In the genomic region with DNA sequence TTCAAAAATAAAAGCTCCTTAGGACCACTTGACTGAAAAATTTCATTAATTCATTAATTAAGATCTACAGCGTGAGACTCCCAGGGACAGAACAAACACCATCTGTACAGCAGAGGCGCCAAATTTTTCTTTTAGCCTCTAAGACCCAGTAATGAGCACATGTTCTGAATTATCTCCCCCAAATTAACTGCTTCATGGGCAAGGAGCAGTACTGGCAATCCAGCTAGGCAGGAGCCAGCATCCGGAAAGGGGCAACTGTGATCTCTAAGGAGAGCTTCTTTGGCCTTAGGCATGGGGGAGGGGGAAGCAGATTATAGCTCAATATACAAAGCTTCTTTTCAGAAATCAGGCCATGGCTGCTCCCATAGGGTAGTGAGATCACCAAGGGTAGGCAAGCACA, we compare ENCODE assay signal across 14 mouse cellular contexts.
DNase-seq lines count a peak whose midpoint lies in the region; ATAC-seq and TF ChIP-seq lines count a peak whose summit lies in the region.
"Had no signal": no experiment of that assay in that cellular context is flagged by ENCODE, and none has a peak within 500 bp of the region (broad histone marks: within the 10 kb centered on the region; RNA-seq: fewer than 3 reads in every experiment).

No protein-coding gene starts in this region.

- H3K9me3 ChIP-seq in hindbrain, embryonic 10.5 days: no peaks in the 10 kb centered on the region
- H3K9me3 ChIP-seq in hindbrain, embryonic 12.5 days (replicated peaks): no peaks in the 10 kb centered on the region
- H3K9me3 ChIP-seq in embryonic facial prominence, embryonic 10.5 days: no peaks in the 10 kb centered on the region
- H3K9me3 ChIP-seq in hindbrain, postnatal 0 days (ENCODE audit: low read length): no peaks in the 10 kb centered on the region
- H3K9me3 ChIP-seq in midbrain, embryonic 15.5 days: no peaks in the 10 kb centered on the region
- H3K9me3 ChIP-seq in heart, embryonic 10.5 days: no peaks in the 10 kb centered on the region

- H3K27ac ChIP-seq in hindbrain, embryonic 10.5 days: no peak overlapping the region
- no peak overlapping the region for H3K27ac ChIP-seq in hindbrain, embryonic 12.5 days
- peak overlapping the region; percentile 55; the same call in 1 of the 2 replicates for H3K27ac ChIP-seq in embryonic facial prominence, embryonic 10.5 days (replicated peaks)
- H3K27ac ChIP-seq in hindbrain, postnatal 0 days: no peak overlapping the region
- H3K27ac ChIP-seq in midbrain, embryonic 15.5 days: no peak overlapping the region
- H3K27ac ChIP-seq in heart, embryonic 10.5 days: no peak overlapping the region
- H3K27ac ChIP-seq: liver, embryonic 13.5 days had no signal

- peaks cover 24% of the 10 kb centered on the region for H3K4me1 ChIP-seq in hindbrain, embryonic 10.5 days (replicated peaks)
- peaks cover 10% of the 10 kb centered on the region for H3K4me1 ChIP-seq in hindbrain, embryonic 12.5 days
- peaks cover 24% of the 10 kb centered on the region for H3K4me1 ChIP-seq in embryonic facial prominence, embryonic 10.5 days
- peaks cover 9% of the 10 kb centered on the region for H3K4me1 ChIP-seq in hindbrain, postnatal 0 days (ENCODE audit: insufficient read depth, low read length)
- H3K4me1 ChIP-seq in midbrain, embryonic 15.5 days: peaks cover 24% of the 10 kb centered on the region
- no peaks in the 10 kb centered on the region for H3K4me1 ChIP-seq in heart, embryonic 10.5 days
- H3K4me1 ChIP-seq: liver, embryonic 13.5 days; megakaryocyte, embryonic 14.5 days had no signal

- no peak overlapping the region for H3K4me2 ChIP-seq in hindbrain, embryonic 12.5 days (replicated peaks)
- H3K4me2 ChIP-seq in hindbrain, postnatal 0 days (ENCODE audit: low read depth, low read length): no peak overlapping the region
- H3K4me2 ChIP-seq in midbrain, embryonic 15.5 days: no peak overlapping the region
- H3K4me2 ChIP-seq: liver, embryonic 13.5 days had no signal

- no peak for TF ChIP-seq CTCF in hindbrain, postnatal 0 days (IDR thresholded peaks at IDR 0.05; ENCODE audit: low read depth)

- DNase-seq in hindbrain, embryonic 10.5 days (ENCODE audit: low spot score): peak; percentile 37
- peak; percentile 69 for DNase-seq in embryonic facial prominence, embryonic 10.5 days (ENCODE audit: low spot score)
- peak; percentile 78 for DNase-seq in hindbrain, postnatal 0 days (ENCODE audit: low spot score)
- DNase-seq in gastrocnemius, postnatal 36 days: no peak
- DNase-seq in heart, embryonic 10.5 days (ENCODE audit: low spot score): no peak
- no peak for DNase-seq in frontal cortex, adult 2 months (ENCODE audit: extremely low spot score in 1 of 2, low spot score in 1 of 2)
- DNase-seq: B cell, adult 2 months; gastrocnemius, postnatal 25 days; heart, postnatal 36 days; kidney, postnatal 10 days; liver, embryonic 13.5 days had no signal

- 44% methylated on average over 3 of the region's 3 CpGs for WGBS in hindbrain, embryonic 10.5 days
- WGBS in hindbrain, embryonic 12.5 days: 28% methylated on average over 3 of the region's 3 CpGs
- WGBS in embryonic facial prominence, embryonic 10.5 days: 30% methylated on average over 3 of the region's 3 CpGs
- WGBS in hindbrain, postnatal 0 days: 16% methylated on average over 3 of the region's 3 CpGs
- WGBS in midbrain, embryonic 15.5 days: 11% methylated on average over 3 of the region's 3 CpGs
- 63% methylated on average over 3 of the region's 3 CpGs for WGBS in heart, embryonic 10.5 days

- H3K9ac ChIP-seq in hindbrain, embryonic 12.5 days: no peak overlapping the region
- H3K9ac ChIP-seq in hindbrain, postnatal 0 days (replicated peaks; ENCODE audit: low read length): no peak overlapping the region
- no peak overlapping the region for H3K9ac ChIP-seq in midbrain, embryonic 15.5 days
- H3K9ac ChIP-seq: liver, embryonic 13.5 days had no signal

- ATAC-seq in hindbrain, embryonic 12.5 days (ENCODE audit: low FRiP score): no peak
- ATAC-seq in hindbrain, postnatal 0 days: peak; percentile 63
- ATAC-seq in midbrain, embryonic 15.5 days (replicated peaks): peak; percentile 17; the same call in 1 of the 2 replicates

- no peak overlapping the region for H3K4me3 ChIP-seq in hindbrain, embryonic 10.5 days
- H3K4me3 ChIP-seq in hindbrain, embryonic 12.5 days: no peak overlapping the region
- H3K4me3 ChIP-seq in embryonic facial prominence, embryonic 10.5 days: no peak overlapping the region
- H3K4me3 ChIP-seq in hindbrain, postnatal 0 days (ENCODE audit: low read length): no peak overlapping the region
- H3K4me3 ChIP-seq in midbrain, embryonic 15.5 days: no peak overlapping the region
- H3K4me3 ChIP-seq in heart, embryonic 10.5 days: no peak overlapping the region
- H3K4me3 ChIP-seq: liver, embryonic 13.5 days; megakaryocyte, embryonic 14.5 days had no signal

- H3K27me3 ChIP-seq in hindbrain, embryonic 10.5 days (ENCODE audit: insufficient read depth, poor library complexity, severe bottlenecking): no peaks in the 10 kb centered on the region
- no peaks in the 10 kb centered on the region for H3K27me3 ChIP-seq in hindbrain, embryonic 12.5 days
- no peaks in the 10 kb centered on the region for H3K27me3 ChIP-seq in embryonic facial prominence, embryonic 10.5 days (replicated peaks; ENCODE audit: low read depth, poor library complexity, severe bottlenecking)
- H3K27me3 ChIP-seq in hindbrain, postnatal 0 days (ENCODE audit: insufficient read depth, low read length): no peaks in the 10 kb centered on the region
- H3K27me3 ChIP-seq in midbrain, embryonic 15.5 days (replicated peaks): no peaks in the 10 kb centered on the region
- no peaks in the 10 kb centered on the region for H3K27me3 ChIP-seq in heart, embryonic 10.5 days (ENCODE audit: insufficient read depth, poor library complexity, severe bottlenecking)
- H3K27me3 ChIP-seq: liver, embryonic 13.5 days; megakaryocyte, embryonic 14.5 days had no signal

- intact Hi-C loops in gastrocnemius, postnatal 36 days (cut with DNase I): loop anchor here (5.0 kb wide), 1 partner anchor 241 kb away; no protein-coding TSS in a partner anchor

- H3K36me3 ChIP-seq in hindbrain, embryonic 10.5 days: no peaks in the 10 kb centered on the region
- H3K36me3 ChIP-seq in hindbrain, embryonic 12.5 days: no peaks in the 10 kb centered on the region
- no peaks in the 10 kb centered on the region for H3K36me3 ChIP-seq in embryonic facial prominence, embryonic 10.5 days (replicated peaks)
- H3K36me3 ChIP-seq in hindbrain, postnatal 0 days (ENCODE audit: insufficient read depth, low read length): no peaks in the 10 kb centered on the region
- no peaks in the 10 kb centered on the region for H3K36me3 ChIP-seq in midbrain, embryonic 15.5 days (replicated peaks)
- no peaks in the 10 kb centered on the region for H3K36me3 ChIP-seq in heart, embryonic 10.5 days
- H3K36me3 ChIP-seq: liver, embryonic 13.5 days had no signal

Comparison
In these comparisons a context has a peak if more than half of its experiments do, and no peak if none do; other contexts are left out.
1. DNase-seq: peak in hindbrain, embryonic 10.5 days (single experiment), embryonic facial prominence, embryonic 10.5 days (single experiment) and hindbrain, postnatal 0 days (single experiment); none in gastrocnemius, postnatal 36 days (0 of 2), heart, embryonic 10.5 days (single experiment) and frontal cortex, adult 2 months (0 of 2).